ENCODE assay signal across 7 mouse cellular contexts in the genomic region with DNA sequence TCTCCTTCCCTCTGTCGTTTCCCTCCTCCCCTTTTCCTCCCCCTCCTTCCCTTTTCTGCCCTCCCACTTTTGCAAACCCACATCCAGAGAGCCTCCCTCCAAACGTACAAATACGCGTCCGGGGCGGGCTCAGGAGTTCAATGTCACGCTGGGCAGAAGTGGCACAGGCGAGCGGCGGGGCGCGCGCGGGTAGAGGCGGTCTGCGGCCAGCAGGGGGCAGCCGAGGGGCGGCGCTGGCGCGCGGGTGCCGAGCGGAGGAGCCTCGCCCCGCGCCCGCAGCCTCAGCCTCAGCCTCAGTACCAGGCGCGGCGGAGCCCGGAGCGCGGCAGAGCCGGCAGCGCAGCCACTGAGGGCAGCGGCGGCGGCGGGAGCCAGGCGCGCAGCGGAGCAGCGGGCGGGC. TPM values are rescaled to one million over a fixed set of nuclear protein-coding genes. Genes with fewer than 3 reads are reported as not detected.
A peak's percentile ranks its signal among the peaks of the same experiment; 100 is the strongest.
DNase-seq lines count a peak whose midpoint lies in the region; ATAC-seq and TF ChIP-seq lines count a peak whose summit lies in the region.

Hcn1 (plus strand) TSS at position 140 of the 400 bp plus-strand sequence.

- 0 out of 2 replicates have a peak, but pooled peaks cover 5% of the 10 kb centered on the region for H3K4me1 ChIP-seq in embryonic facial prominence, embryonic 11.5 days (ENCODE audit: control insufficient read depth, insufficient read depth, low read length)
- H3K4me1 ChIP-seq in heart, adult 2 months (ENCODE audit: control insufficient read depth, insufficient read depth, low read length) = no peaks in the 10 kb centered on the region
- peaks cover 10% of the 10 kb centered on the region; the same call in 1 of the 2 replicates for H3K4me1 ChIP-seq in limb, embryonic 13.5 days
- H3K4me1 ChIP-seq in midbrain, embryonic 14.5 days (ENCODE audit: control insufficient read depth, insufficient read depth, low read length) = peaks cover 4% of the 10 kb centered on the region; the same call in 1 of the 2 replicates

- no peak for TF ChIP-seq POLR2A in heart, adult 2 months (IDR thresholded peaks at IDR 0.05; ENCODE audit: insufficient read depth, low read depth, low read length)

- peak within 1 kb of the TSS; percentile 98 for H3K4me2 ChIP-seq in embryonic facial prominence, embryonic 11.5 days (ENCODE audit: low read depth, low read length)
- peak within 1 kb of the TSS; percentile 98 for H3K4me2 ChIP-seq in limb, embryonic 13.5 days (replicated peaks)
- peak within 1 kb of the TSS; percentile 85 for H3K4me2 ChIP-seq in midbrain, embryonic 14.5 days (ENCODE audit: low read length)

- TF ChIP-seq CTCF in heart, adult 2 months (IDR thresholded peaks at IDR 0.05) = peak; percentile 73

- H3K27ac ChIP-seq in embryonic facial prominence, embryonic 11.5 days (replicated peaks; ENCODE audit: low read depth, low read length) = no peak within 1 kb of the TSS
- H3K27ac ChIP-seq in heart, adult 2 months = no peak within 1 kb of the TSS
- H3K27ac ChIP-seq in limb, embryonic 13.5 days = no peak within 1 kb of the TSS
- peak within 1 kb of the TSS; percentile 20 for H3K27ac ChIP-seq in midbrain, embryonic 14.5 days (replicated peaks; ENCODE audit: low read depth, low read length)

- 0% methylated on average over 24 of the region's 45 CpGs for WGBS in embryonic facial prominence, embryonic 11.5 days
- WGBS in heart, adult 2 months = 5% methylated on average over 43 of the region's 45 CpGs
- under 1% methylated on average over 30 of the region's 45 CpGs for WGBS in limb, embryonic 13.5 days
- under 1% methylated on average over 45 of the region's 45 CpGs for WGBS in midbrain, embryonic 14.5 days

- no peaks in the 10 kb centered on the region for H3K36me3 ChIP-seq in embryonic facial prominence, embryonic 11.5 days (replicated peaks; ENCODE audit: control insufficient read depth, insufficient read depth, low read depth, low read length)
- H3K36me3 ChIP-seq in heart, adult 2 months (ENCODE audit: control insufficient read depth, insufficient read depth, low read length) = no peaks in the 10 kb centered on the region
- no peaks in the 10 kb centered on the region for H3K36me3 ChIP-seq in limb, embryonic 13.5 days
- no peaks in the 10 kb centered on the region for H3K36me3 ChIP-seq in midbrain, embryonic 14.5 days (ENCODE audit: control insufficient read depth, insufficient read depth, low read length)

- peak; percentile 48 to 64 for DNase-seq in adrenal gland, postnatal 4 days (ENCODE audit: low spot score in 2 of 2)
- DNase-seq in embryonic facial prominence, embryonic 11.5 days (ENCODE audit: low spot score) = peak; percentile 82
- peak; percentile 62 to 75 for DNase-seq in heart, adult 2 months
- peak; percentile 28 to 40 for DNase-seq in kidney, adult 8-10 months
- peak; percentile 93 for DNase-seq in midbrain, embryonic 14.5 days
- peak; percentile 20 to 48 for DNase-seq in spleen, postnatal 10 days (ENCODE audit: low spot score in 2 of 2)

- no peaks in the 10 kb centered on the region for H3K79me2 ChIP-seq in heart, adult 2 months (replicated peaks; ENCODE audit: control insufficient read depth, insufficient read depth, low read length)

- peak within 1 kb of the TSS; percentile 54 for H3K4me3 ChIP-seq in embryonic facial prominence, embryonic 11.5 days (ENCODE audit: low read depth, low read length)
- peak within 1 kb of the TSS; percentile 34 for H3K4me3 ChIP-seq in heart, adult 2 months
- H3K4me3 ChIP-seq in limb, embryonic 13.5 days = peak within 1 kb of the TSS; percentile 62
- H3K4me3 ChIP-seq in midbrain, embryonic 14.5 days (replicated peaks; ENCODE audit: low read depth, low read length) = peak within 1 kb of the TSS; percentile 70

- peak; percentile 98 for ATAC-seq in embryonic facial prominence, embryonic 11.5 days (replicated peaks; ENCODE audit: insufficient number of reproducible peaks, low FRiP score, low TSS enrichment, low read depth)
- ATAC-seq in limb, embryonic 13.5 days (ENCODE audit: low FRiP score, low read depth) = peak; percentile 95
- ATAC-seq in midbrain, embryonic 14.5 days (ENCODE audit: low FRiP score, low TSS enrichment) = peak; percentile 97

- TF ChIP-seq EP300 in heart, adult 2 months (IDR thresholded peaks at IDR 0.05; ENCODE audit: insufficient read depth, low read depth, low read length) = no peak

- peak within 1 kb of the TSS; percentile 28; the same call in 1 of the 2 replicates for H3K9ac ChIP-seq in embryonic facial prominence, embryonic 11.5 days (replicated peaks; ENCODE audit: low read length)
- H3K9ac ChIP-seq in heart, adult 2 months (ENCODE audit: low read depth, low read length) = no peak within 1 kb of the TSS
- peak within 1 kb of the TSS; percentile 54 for H3K9ac ChIP-seq in limb, embryonic 13.5 days
- H3K9ac ChIP-seq in midbrain, embryonic 14.5 days (replicated peaks; ENCODE audit: low read length) = peak within 1 kb of the TSS; percentile 63

- H3K9me3 ChIP-seq in embryonic facial prominence, embryonic 11.5 days (replicated peaks; ENCODE audit: control insufficient read depth, low read length) = no peaks in the 10 kb centered on the region
- no peaks in the 10 kb centered on the region for H3K9me3 ChIP-seq in limb, embryonic 13.5 days
- no peaks in the 10 kb centered on the region for H3K9me3 ChIP-seq in midbrain, embryonic 14.5 days (ENCODE audit: control insufficient read depth, low read length)

- H3K27me3 ChIP-seq in embryonic facial prominence, embryonic 11.5 days (ENCODE audit: control insufficient read depth, insufficient read depth, low read length) = peaks cover 12% of the 10 kb centered on the region
- peaks cover 6% of the 10 kb centered on the region for H3K27me3 ChIP-seq in heart, adult 2 months (ENCODE audit: control insufficient read depth, insufficient read depth, low read length)
- peaks cover 32% of the 10 kb centered on the region for H3K27me3 ChIP-seq in limb, embryonic 13.5 days
- H3K27me3 ChIP-seq in midbrain, embryonic 14.5 days (ENCODE audit: control insufficient read depth, insufficient read depth, low read length) = peaks cover 11% of the 10 kb centered on the region; the same call in 1 of the 2 replicates

- intact Hi-C loops in heart, adult 2 months (cut with DNase I) = loop anchor here (2.0 to 10.0 kb wide), 3 partner anchors 203 to 750 kb away; no protein-coding TSS in a partner anchor

RNA-seq across cellular contexts. Expression of gene Hcn1, which starts in this region (rescaled TPM):
- total RNA-seq in adrenal gland, postnatal 4 days (2021) = under 1 TPM; 0.36 to 0.45 TPM
- polyA plus RNA-seq in embryonic facial prominence, embryonic 11.5 days (2014; fragmentation: Nextera tagmentation; extraction: Ambion mirVana) = 0.04 and 0.06 TPM in 2 replicates
- total RNA-seq in heart, adult 2 months (2021) = 1 to 10 TPM; 1.2 to 1.3 TPM
- 0.59 and 0.70 TPM in 2 replicates for polyA plus RNA-seq in heart, adult 2 months (2012; rRNA removed)
- polyA plus RNA-seq in limb, embryonic 13.5 days (2015; fragmentation: Nextera tagmentation; extraction: Ambion mirVana) = 0.09 and 0.13 TPM in 2 replicates
- 0.71 and 0.98 TPM in 2 replicates for polyA plus RNA-seq in midbrain, embryonic 14.5 days (2014; fragmentation: Nextera tagmentation; extraction: Ambion mirVana)

Comparison
In these comparisons a context has a peak if more than half of its experiments do, and no peak if none do; other contexts are left out.
1. Peak in DNase-seq in adrenal gland, postnatal 4 days; RNA of the gene not detected or under 1 TPM.
2. Peak in DNase-seq, ATAC-seq, H3K4me3 ChIP-seq, H3K9ac ChIP-seq and H3K4me2 ChIP-seq in embryonic facial prominence, embryonic 11.5 days; RNA of the gene not detected or under 1 TPM.
3. Peak in ATAC-seq, H3K4me3 ChIP-seq, H3K9ac ChIP-seq and H3K4me2 ChIP-seq in limb, embryonic 13.5 days; RNA of the gene not detected or under 1 TPM.
4. Peak in DNase-seq, ATAC-seq, H3K4me3 ChIP-seq, H3K27ac ChIP-seq, H3K9ac ChIP-seq and H3K4me2 ChIP-seq in midbrain, embryonic 14.5 days; RNA of the gene not detected or under 1 TPM.
5. DNase-seq: peak in every context shown above with its lines; median percentile 93 in midbrain, embryonic 14.5 days; 82 in embryonic facial prominence, embryonic 11.5 days; 68 in heart, adult 2 months; 56 in adrenal gland, postnatal 4 days; 34 in kidney, adult 8-10 months; 34 in spleen, postnatal 10 days.